Mouse (Mus musculus): ENCODE results near the gene Cab39l. TPM values are rescaled to one million over a fixed set of nuclear protein-coding genes. Genes with fewer than 3 reads are reported as not detected.

Cab39l gene
- polyA plus RNA-seq, 1 experiment from 2014 or later: 53.0 TPM

- Histone ChIP-seq H3K27me3 (ENCODE audit: control insufficient read depth, insufficient read depth, low read length) (no peaks in the 10 kb centered on the region), H3K4me3 (ENCODE audit: low read depth, low read length) (no peak overlapping the region), H3K27ac (replicated peaks; ENCODE audit: low read depth, low read length) (no peak overlapping the region), H3K9me3 (ENCODE audit: control insufficient read depth, low read length) (no peaks in the 10 kb centered on the region), H3K4me1 (ENCODE audit: control insufficient read depth, insufficient read depth, low read length) (no peaks in the 10 kb centered on the region), H3K36me3 (ENCODE audit: control insufficient read depth, insufficient read depth, low read length) (0 out of 2 replicates have a peak, but pooled peaks cover 2% of the 10 kb centered on the region), H3K9ac (ENCODE audit: low read length) (no peak overlapping the region), H3K4me2 (ENCODE audit: low read depth, severe bottlenecking) (no peak overlapping the region)
- DNase-seq (ENCODE audit: low spot score) (no peak), ATAC-seq (ENCODE audit: insufficient number of reproducible peaks, low FRiP score, low TSS enrichment, low read depth) (no peak)
- WGBS: 95% methylated on average over 1 of the region's 1 CpGs
Measured at GRCm38 (mm10) chr14:59530801-59531200, 90.0 kb downstream of the Cab39l start.

- ATAC-seq (ENCODE audit: insufficient number of reproducible peaks, low FRiP score, low TSS enrichment, low read depth) (no peak), DNase-seq (ENCODE audit: low spot score) (no peak)
- H3K27ac ChIP-seq (replicated peaks; ENCODE audit: low read depth, low read length): no peak overlapping the region
- no peaks in the 10 kb centered on the region for H3K4me1 ChIP-seq (ENCODE audit: control insufficient read depth, insufficient read depth, low read length)
- H3K9ac ChIP-seq (ENCODE audit: low read length): no peak overlapping the region
- H3K27me3 ChIP-seq (ENCODE audit: control insufficient read depth, insufficient read depth, low read length): no peaks in the 10 kb centered on the region
- 0 out of 2 replicates have a peak, but pooled peaks cover 2% of the 10 kb centered on the region for H3K36me3 ChIP-seq (ENCODE audit: control insufficient read depth, insufficient read depth, low read length)
- WGBS: 84% methylated on average over 1 of the region's 1 CpGs
- H3K4me3 ChIP-seq (ENCODE audit: low read depth, low read length): no peak overlapping the region
- no peak overlapping the region for H3K4me2 ChIP-seq (ENCODE audit: low read depth, severe bottlenecking)
- H3K9me3 ChIP-seq (ENCODE audit: control insufficient read depth, low read length): no peaks in the 10 kb centered on the region
Measured at GRCm38 (mm10) chr14:59532986-59533385, 92.2 kb downstream of the Cab39l start.

GRCm38 (mm10) chr14:59533908-59534307, 93.1 kb downstream of the Cab39l start:
- no peak for DNase-seq (ENCODE audit: low spot score)
- Histone ChIP-seq H3K4me3 (ENCODE audit: low read depth, low read length) (no peak overlapping the region), H3K27me3 (ENCODE audit: control insufficient read depth, insufficient read depth, low read length) (no peaks in the 10 kb centered on the region), H3K36me3 (ENCODE audit: control insufficient read depth, insufficient read depth, low read length) (0 out of 2 replicates have a peak, but pooled peaks cover 2% of the 10 kb centered on the region), H3K4me2 (ENCODE audit: low read depth, severe bottlenecking) (no peak overlapping the region), H3K9ac (ENCODE audit: low read length) (no peak overlapping the region), H3K9me3 (ENCODE audit: control insufficient read depth, low read length) (no peaks in the 10 kb centered on the region), H3K4me1 (ENCODE audit: control insufficient read depth, insufficient read depth, low read length) (no peaks in the 10 kb centered on the region), H3K27ac (replicated peaks; ENCODE audit: low read depth, low read length) (no peak overlapping the region)
- ATAC-seq (ENCODE audit: insufficient number of reproducible peaks, low FRiP score, low TSS enrichment, low read depth): no peak

GRCm38 (mm10) chr14:59537829-59538432, 97.2 kb downstream of the Cab39l start:
- H3K9me3 ChIP-seq (ENCODE audit: control insufficient read depth, low read length): no peaks in the 10 kb centered on the region
- H3K27me3 ChIP-seq (ENCODE audit: control insufficient read depth, insufficient read depth, low read length): no peaks in the 10 kb centered on the region
- ATAC-seq (ENCODE audit: insufficient number of reproducible peaks, low FRiP score, low TSS enrichment, low read depth) (no peak), DNase-seq (ENCODE audit: low spot score) (no peak)
- H3K4me3 ChIP-seq (ENCODE audit: low read depth, low read length): no peak overlapping the region
- H3K4me1 ChIP-seq (ENCODE audit: control insufficient read depth, insufficient read depth, low read length): no peaks in the 10 kb centered on the region
- H3K27ac ChIP-seq (replicated peaks; ENCODE audit: low read depth, low read length): no peak overlapping the region
- WGBS: 89% methylated on average over 4 of the region's 4 CpGs
- H3K9ac ChIP-seq (ENCODE audit: low read length): no peak overlapping the region
- no peak overlapping the region for H3K4me2 ChIP-seq (ENCODE audit: low read depth, severe bottlenecking)
- no peaks in the 10 kb centered on the region for H3K36me3 ChIP-seq (ENCODE audit: control insufficient read depth, insufficient read depth, low read length)

DNA sequence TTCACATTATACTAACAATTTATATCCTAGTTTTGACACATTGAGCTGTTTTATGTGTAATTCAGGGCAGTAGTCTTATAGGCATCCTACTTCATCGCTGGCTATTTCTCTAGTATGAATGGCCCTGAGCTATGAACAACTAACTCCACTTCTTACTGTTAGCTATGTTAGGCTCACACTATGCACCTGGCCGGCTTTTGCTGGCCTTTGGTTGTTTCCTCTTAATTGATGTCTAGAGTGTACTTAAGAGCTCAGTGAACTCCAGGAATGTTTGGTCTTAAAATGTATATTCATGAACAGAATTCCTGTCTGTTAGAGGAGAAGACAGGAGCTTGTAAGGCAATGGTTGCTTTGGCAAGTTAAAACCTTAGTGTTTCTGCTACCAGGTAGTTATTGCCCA, 99.5 kb downstream of the Cab39l start:
- no peaks in the 10 kb centered on the region for H3K36me3 ChIP-seq (ENCODE audit: control insufficient read depth, insufficient read depth, low read length)
- no peaks in the 10 kb centered on the region for H3K4me1 ChIP-seq (ENCODE audit: control insufficient read depth, insufficient read depth, low read length)
- WGBS: 92% methylated on average over 2 of the region's 2 CpGs
- H3K27me3 ChIP-seq (ENCODE audit: control insufficient read depth, insufficient read depth, low read length): no peaks in the 10 kb centered on the region
- ATAC-seq (ENCODE audit: insufficient number of reproducible peaks, low FRiP score, low TSS enrichment, low read depth) (no peak), DNase-seq (ENCODE audit: low spot score) (no peak)
- H3K9me3 ChIP-seq (ENCODE audit: control insufficient read depth, low read length): no peaks in the 10 kb centered on the region
- H3K27ac ChIP-seq (replicated peaks; ENCODE audit: low read depth, low read length): no peak overlapping the region
- no peak overlapping the region for H3K4me2 ChIP-seq (ENCODE audit: low read depth, severe bottlenecking)
- H3K9ac ChIP-seq (ENCODE audit: low read length): no peak overlapping the region
- no peak overlapping the region for H3K4me3 ChIP-seq (ENCODE audit: low read depth, low read length)

DNA sequence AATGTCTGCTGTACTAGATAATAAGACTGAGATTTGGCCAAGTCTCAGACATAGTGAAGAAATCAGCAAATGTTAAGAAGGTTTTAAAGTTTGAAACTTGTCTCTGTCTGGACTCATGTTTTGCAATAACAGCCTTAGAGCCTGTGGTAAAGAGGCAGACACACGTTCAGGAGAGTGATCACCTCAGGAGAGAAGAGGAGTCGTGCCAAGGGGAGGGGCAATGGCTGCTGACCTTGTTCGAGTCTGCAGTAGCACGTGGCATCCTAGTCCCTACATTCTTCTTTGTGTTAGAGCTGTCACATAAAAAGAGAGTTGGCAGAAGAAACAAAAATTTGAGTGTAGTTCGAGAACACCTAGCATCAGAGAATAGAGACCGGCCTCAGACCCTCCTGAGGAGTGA, 100.0 kb downstream of the Cab39l start:
- H3K4me2 ChIP-seq (ENCODE audit: low read depth, severe bottlenecking): no peak overlapping the region
- H3K27me3 ChIP-seq (ENCODE audit: control insufficient read depth, insufficient read depth, low read length): no peaks in the 10 kb centered on the region
- no peaks in the 10 kb centered on the region for H3K36me3 ChIP-seq (ENCODE audit: control insufficient read depth, insufficient read depth, low read length)
- DNase-seq (ENCODE audit: low spot score) (no peak), ATAC-seq (ENCODE audit: insufficient number of reproducible peaks, low FRiP score, low TSS enrichment, low read depth) (no peak)
- WGBS: 83% methylated on average over 6 of the region's 6 CpGs
- no peak overlapping the region for H3K9ac ChIP-seq (ENCODE audit: low read length)
- H3K4me1 ChIP-seq (ENCODE audit: control insufficient read depth, insufficient read depth, low read length): no peaks in the 10 kb centered on the region
- no peaks in the 10 kb centered on the region for H3K9me3 ChIP-seq (ENCODE audit: control insufficient read depth, low read length)
- no peak overlapping the region for H3K27ac ChIP-seq (replicated peaks; ENCODE audit: low read depth, low read length)
- no peak overlapping the region for H3K4me3 ChIP-seq (ENCODE audit: low read depth, low read length)

GRCm38 (mm10) chr14:59543158-59543826, 102.5 kb downstream of the Cab39l start:
- 89% methylated on average over 3 of the region's 3 CpGs for WGBS
- DNase-seq (ENCODE audit: low spot score): no peak
- no peaks in the 10 kb centered on the region for H3K36me3 ChIP-seq (ENCODE audit: control insufficient read depth, insufficient read depth, low read length)
- no peak overlapping the region for H3K4me2 ChIP-seq (ENCODE audit: low read depth, severe bottlenecking)
- no peaks in the 10 kb centered on the region for H3K4me1 ChIP-seq (ENCODE audit: control insufficient read depth, insufficient read depth, low read length)
- H3K9me3 ChIP-seq (ENCODE audit: control insufficient read depth, low read length): no peaks in the 10 kb centered on the region
- H3K9ac ChIP-seq (ENCODE audit: low read length): no peak overlapping the region
- no peaks in the 10 kb centered on the region for H3K27me3 ChIP-seq (ENCODE audit: control insufficient read depth, insufficient read depth, low read length)
- no peak overlapping the region for H3K27ac ChIP-seq (replicated peaks; ENCODE audit: low read depth, low read length)
- H3K4me3 ChIP-seq (ENCODE audit: low read depth, low read length): no peak overlapping the region
- ATAC-seq (ENCODE audit: insufficient number of reproducible peaks, low FRiP score, low TSS enrichment, low read depth): no peak

GRCm38 (mm10) chr14:59543956-59544355, 103.2 kb downstream of the Cab39l start:
- no peak overlapping the region for H3K4me3 ChIP-seq (ENCODE audit: low read depth, low read length)
- no peak overlapping the region for H3K27ac ChIP-seq (replicated peaks; ENCODE audit: low read depth, low read length)
- no peak for ATAC-seq (ENCODE audit: insufficient number of reproducible peaks, low FRiP score, low TSS enrichment, low read depth)
- WGBS: 80% methylated on average over 5 of the region's 5 CpGs
- H3K4me2 ChIP-seq (ENCODE audit: low read depth, severe bottlenecking): no peak overlapping the region
- no peak overlapping the region for H3K9ac ChIP-seq (ENCODE audit: low read length)
- no peaks in the 10 kb centered on the region for H3K27me3 ChIP-seq (ENCODE audit: control insufficient read depth, insufficient read depth, low read length)
- no peaks in the 10 kb centered on the region for H3K9me3 ChIP-seq (ENCODE audit: control insufficient read depth, low read length)
- no peaks in the 10 kb centered on the region for H3K36me3 ChIP-seq (ENCODE audit: control insufficient read depth, insufficient read depth, low read length)
- H3K4me1 ChIP-seq (ENCODE audit: control insufficient read depth, insufficient read depth, low read length): no peaks in the 10 kb centered on the region
- no peak for DNase-seq (ENCODE audit: low spot score)
